Mouse (Mus musculus) small intestine, adult 2 months (tissue): ENCODE measurements around the gene Gm11172.

Experiments used
- CTCF ChIP-seq: fragments of 200-500 bp; IDR thresholded peaks from 2 replicates; pipeline ENCODE4 v1.5.1; 2012; ENCODE audit warnings: low read depth, mild to moderate bottlenecking, control low read depth, inconsistent platforms, low read length, moderate library complexity, mixed read lengths; ENCODE audit not compliant: insufficient replicate concordance, insufficient read length; ENCODE audit errors: extremely low read depth
- POLR2A ChIP-seq: fragments of 200-500 bp; IDR thresholded peaks from 2 replicates; pipeline ENCODE4 v1.6.1; 2012; ENCODE audit warnings: low read depth, mild to moderate bottlenecking, control low read depth, inconsistent platforms, low read length, moderate library complexity

- no peak for TF ChIP-seq CTCF
- TF ChIP-seq POLR2A = no peak
Observed at GRCm38 (mm10) chr16:10783883-10784792, 28.6 kb upstream of the Gm11172 start.
